Mouse (Mus musculus) kidney, embryonic 16.5 days (tissue): ENCODE results near the gene Mybbp1a. TPM values are rescaled to one million over a fixed set of nuclear protein-coding genes. Genes with fewer than 3 reads are reported as not detected.
"Not testable (repeated sequence)": the region's sequence is repeated elsewhere in the genome, so short reads cannot be mapped to it uniquely, and the experiment has no call there.

ENCODE experiments used
- ATAC-seq: fragments of 200-750 bp; cut with Nextera tagmentation; 2 replicates; pipeline ENCODE4 v1.8.0; 2017; ENCODE audit warnings: moderate TSS enrichment; ENCODE audit not compliant: low FRiP score, low TSS enrichment
- H3K27ac ChIP-seq: fragments of 300-500 bp; sonication (generic); 2 replicates; pipeline ENCODE4 v1.5.1; 2014; ENCODE audit warnings: low read length
- H3K27me3 ChIP-seq: fragments of 300-500 bp; sonication (generic); 2 replicates; pipeline ENCODE4 v1.6.1; 2014; ENCODE audit warnings: low read length, control low read depth, mixed read lengths; ENCODE audit not compliant: insufficient read depth
- H3K36me3 ChIP-seq: fragments of 300-500 bp; sonication (generic); 2 replicates; pipeline ENCODE4 v1.6.1; 2014; ENCODE audit warnings: low read length, control low read depth, mixed read lengths; ENCODE audit not compliant: insufficient read depth
- H3K4me1 ChIP-seq: fragments of 300-500 bp; sonication (generic); 2 replicates; pipeline ENCODE4 v1.6.1; 2014; ENCODE audit warnings: low read length, control low read depth, mixed read lengths; ENCODE audit not compliant: insufficient read depth
- H3K4me2 ChIP-seq: fragments of 300-500 bp; sonication (generic); replicated peaks from 2 replicates; pipeline ENCODE4 v1.6.1; 2014; ENCODE audit warnings: low read depth, low read length
- H3K4me3 ChIP-seq: fragments of 300-500 bp; sonication (generic); 2 replicates; pipeline ENCODE4 v1.5.1; 2014; ENCODE audit warnings: mild to moderate bottlenecking, low read length
- H3K9ac ChIP-seq: fragments of 300-500 bp; sonication (generic); replicated peaks from 2 replicates; pipeline ENCODE4 v1.6.1; 2014; ENCODE audit warnings: low read length
- H3K9me3 ChIP-seq: fragments of 300-500 bp; sonication (generic); 2 replicates; pipeline ENCODE4 v1.6.1; 2016; ENCODE audit warnings: low read length, control low read depth
- WGBS: fragments of 180-500 bp; shearing (Covaris S2); extraction: QIAGEN DNeasy Blood & Tissue Kit; methylation state at CpG from one replicate; pipeline ENCODE4 v1.1.7; 2014; 5-methylcytosine and 5-hydroxymethylcytosine counted together
- polyA plus RNA-seq: library from polyadenylated mRNA; unstranded; fragments of >200 nt; fragmentation: Nextera tagmentation; extraction: Ambion mirVana; gene quantifications from 2 replicates; pipeline ENCODE4 v1.2.1, GENCODE M21; 2015

Mybbp1a gene
- polyA plus RNA-seq, 1 experiment from 2014 or later = 175 TPM

GRCm38 (mm10) chr11:72420460-72421122 lies 20.6 kb upstream of the Mybbp1a start:
- H3K4me1 ChIP-seq = peaks cover 15% of the 10 kb centered on the region
- no peaks in the 10 kb centered on the region for H3K27me3 ChIP-seq
- no peaks in the 10 kb centered on the region for H3K9me3 ChIP-seq
- no peak overlapping the region for H3K27ac ChIP-seq
- ATAC-seq = no peak
- H3K4me2 ChIP-seq = no peak overlapping the region
- 86% methylated on average over 6 of the region's 6 CpGs for WGBS
- H3K36me3 ChIP-seq = no peaks in the 10 kb centered on the region
- no peak overlapping the region for H3K9ac ChIP-seq
- no peak overlapping the region for H3K4me3 ChIP-seq

GRCm38 (mm10) chr11:72421518-72422278 lies 19.5 kb upstream of the Mybbp1a start:
- Histone ChIP-seq H3K27me3 (no peaks in the 10 kb centered on the region), H3K4me2 (no peak overlapping the region), H3K36me3 (no peaks in the 10 kb centered on the region), H3K4me1 (peaks cover 15% of the 10 kb centered on the region), H3K27ac (no peak overlapping the region), H3K9ac (no peak overlapping the region), H3K4me3 (no peak overlapping the region), H3K9me3 (no peaks in the 10 kb centered on the region)
- 89% methylated on average over 11 of the region's 11 CpGs for WGBS
- no peak for ATAC-seq

- 86% methylated on average over 4 of the region's 4 CpGs for WGBS
- no peaks in the 10 kb centered on the region for H3K4me1 ChIP-seq
- H3K36me3 ChIP-seq = no peaks in the 10 kb centered on the region
- H3K27ac ChIP-seq = no peak overlapping the region
- no peak overlapping the region for H3K4me2 ChIP-seq
- peaks cover 3% of the 10 kb centered on the region; the same call in 1 of the 2 replicates for H3K9me3 ChIP-seq
- H3K27me3 ChIP-seq = no peaks in the 10 kb centered on the region
- H3K4me3 ChIP-seq = no peak overlapping the region
- no peak overlapping the region for H3K9ac ChIP-seq
- no peak for ATAC-seq
Observed at GRCm38 (mm10) chr11:72423686-72424085, 17.5 kb upstream of the Mybbp1a start.

- Histone ChIP-seq H3K27me3 (no peaks in the 10 kb centered on the region), H3K9me3 (peaks cover 3% of the 10 kb centered on the region; the same call in 1 of the 2 replicates), H3K9ac (no peak overlapping the region), H3K4me1 (no peaks in the 10 kb centered on the region), H3K36me3 (no peaks in the 10 kb centered on the region), H3K27ac (no peak overlapping the region), H3K4me2 (no peak overlapping the region), H3K4me3 (no peak overlapping the region)
- ATAC-seq = no peak
Observed at GRCm38 (mm10) chr11:72425201-72425600, 16.0 kb upstream of the Mybbp1a start.

GRCm38 (mm10) chr11:72426884-72427283 lies 14.3 kb upstream of the Mybbp1a start:
- peaks cover 3% of the 10 kb centered on the region; the same call in 1 of the 2 replicates for H3K9me3 ChIP-seq

GRCm38 (mm10) chr11:72428694-72429093 lies 12.5 kb upstream of the Mybbp1a start:
- peak; percentile 50; the same call in 1 of the 2 replicates for ATAC-seq
- Histone ChIP-seq H3K4me2 (peak overlapping the region; percentile 20; the same call in 1 of the 2 replicates), H3K9ac (no peak overlapping the region), H3K27me3 (no peaks in the 10 kb centered on the region), H3K36me3 (no peaks in the 10 kb centered on the region), H3K27ac (no peak overlapping the region), H3K4me1 (no peaks in the 10 kb centered on the region), H3K9me3 (peaks cover 3% of the 10 kb centered on the region; the same call in 1 of the 2 replicates), H3K4me3 (no peak overlapping the region)
- 3% methylated on average over 5 of the region's 5 CpGs for WGBS

More at GRCm38 (mm10) chr11:72426884-72427283, 14.3 kb upstream of the Mybbp1a start:
- Histone ChIP-seq H3K36me3 (no peaks in the 10 kb centered on the region), H3K4me2 (no peak overlapping the region), H3K27ac (no peak overlapping the region), H3K4me1 (no peaks in the 10 kb centered on the region), H3K9ac (no peak overlapping the region), H3K4me3 (no peak overlapping the region), H3K27me3 (no peaks in the 10 kb centered on the region)
- no peak for ATAC-seq

GRCm38 (mm10) chr11:72429288-72429690 lies 11.9 kb upstream of the Mybbp1a start:
- H3K36me3 ChIP-seq = no peaks in the 10 kb centered on the region
- ATAC-seq = peak; percentile 80
- no peak overlapping the region for H3K9ac ChIP-seq
- WGBS = 52% methylated on average over 7 of the region's 7 CpGs
- H3K9me3 ChIP-seq = peaks cover 3% of the 10 kb centered on the region; the same call in 1 of the 2 replicates
- H3K4me1 ChIP-seq = no peaks in the 10 kb centered on the region
- peak overlapping the region; percentile 20; the same call in 1 of the 2 replicates for H3K4me2 ChIP-seq
- H3K27me3 ChIP-seq = no peaks in the 10 kb centered on the region
- no peak overlapping the region for H3K27ac ChIP-seq
- H3K4me3 ChIP-seq = no peak overlapping the region

- not testable (repeated sequence) for H3K27ac ChIP-seq, H3K4me2 ChIP-seq, H3K27me3 ChIP-seq, H3K9ac ChIP-seq, H3K9me3 ChIP-seq, H3K36me3 ChIP-seq, ATAC-seq, H3K4me3 ChIP-seq, H3K4me1 ChIP-seq
- 69% methylated on average over 9 of the region's 9 CpGs for WGBS
Observed at GRCm38 (mm10) chr11:72430311-72431068, 10.7 kb upstream of the Mybbp1a start.

GRCm38 (mm10) chr11:72434963-72435693 lies 6.0 kb upstream of the Mybbp1a start, which contains the start of gene Ggt6:
Ggt6 (plus strand) TSS chr11:72435526.
- H3K4me3 ChIP-seq = no peak within 1 kb of the TSS
- H3K9ac ChIP-seq = peak within 1 kb of the TSS; percentile 20; the same call in 1 of the 2 replicates
- H3K27me3 ChIP-seq = no peaks in the 10 kb centered on the region
- H3K4me1 ChIP-seq = peaks cover 20% of the 10 kb centered on the region
- WGBS = 48% methylated on average over 11 of the region's 11 CpGs
- H3K9me3 ChIP-seq = no peaks in the 10 kb centered on the region
- H3K36me3 ChIP-seq = no peaks in the 10 kb centered on the region
- ATAC-seq = peak; percentile 68
- peak within 1 kb of the TSS; percentile 74 for H3K27ac ChIP-seq
- H3K4me2 ChIP-seq = 0 out of 2 replicates have a peak within 1 kb of the TSS, but pooled peaks have one; percentile 4
